Mouse (Mus musculus) neutrophil, adult 5-6 weeks (primary cell): Measurements from ENCODE around the gene Hdgfl2. TPM values are rescaled to one million over a fixed set of nuclear protein-coding genes. Genes with fewer than 3 reads are reported as not detected.
A peak's percentile ranks its signal among the peaks of the same experiment; 100 is the strongest.
"Not testable (repeated sequence)": the region's sequence is repeated elsewhere in the genome, so short reads cannot be mapped to it uniquely, and the experiment has no call there.

Experiments used
- ATAC-seq: fragments of 151-379, 151-347 bp; 2 replicates; pipeline ENCODE4 v1.8.0; 2017; ENCODE audit warnings: mild to moderate bottlenecking, moderate TSS enrichment; ENCODE audit not compliant: insufficient number of reproducible peaks, poor library complexity, low FRiP score, severe bottlenecking; ENCODE audit errors: extremely low read depth
- total RNA-seq: library from RNA; stranded (forward); fragments of 200-1000 nt; gene quantifications from 2 replicates; pipeline ENCODE4 v1.2.3, GENCODE M21; 2017

The Hdgfl2 gene
- total RNA-seq, 1 experiment from 2014 or later = 153 TPM

DNA sequence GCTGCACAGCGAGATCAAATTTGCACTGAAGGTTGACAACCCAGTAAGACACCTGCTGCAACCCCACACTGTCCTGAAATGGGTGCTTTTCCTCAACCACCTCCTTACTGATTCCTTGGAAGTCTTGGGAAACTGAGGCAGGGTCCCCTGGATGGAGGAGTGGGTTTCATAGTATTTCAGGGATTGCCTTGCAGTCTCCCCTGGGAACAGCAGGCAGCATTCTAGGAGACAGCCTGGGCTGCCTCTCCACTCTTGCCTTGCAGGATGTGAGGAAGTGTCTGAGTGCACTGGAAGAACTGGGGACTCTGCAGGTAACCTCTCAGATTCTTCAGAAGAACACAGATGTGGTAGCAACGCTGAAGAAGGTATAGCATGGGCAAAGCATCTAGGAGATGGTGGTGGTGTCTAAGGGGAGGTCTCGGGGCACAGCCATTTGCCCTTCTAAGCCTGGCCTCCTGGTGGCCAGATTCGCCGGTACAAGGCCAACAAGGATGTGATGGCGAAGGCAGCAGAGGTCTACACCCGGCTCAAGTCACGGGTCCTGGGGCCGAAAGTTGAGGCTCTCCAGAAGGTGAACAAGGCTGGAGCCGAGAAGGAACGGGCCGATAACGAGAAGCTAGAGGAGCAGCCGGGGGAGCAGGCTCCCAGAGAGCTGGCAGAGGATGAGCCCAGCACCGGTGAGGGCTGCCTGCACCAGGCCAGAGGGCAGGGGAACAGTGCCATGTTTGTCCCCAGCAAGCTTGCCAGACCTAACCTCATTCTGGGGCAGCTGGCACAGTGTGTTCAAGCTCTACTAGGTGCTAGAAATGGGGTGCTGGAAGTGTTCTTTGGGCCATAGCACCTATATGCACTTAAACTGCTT lies 19.5 kb downstream of the Hdgfl2 start:
- ATAC-seq = no peak

DNA sequence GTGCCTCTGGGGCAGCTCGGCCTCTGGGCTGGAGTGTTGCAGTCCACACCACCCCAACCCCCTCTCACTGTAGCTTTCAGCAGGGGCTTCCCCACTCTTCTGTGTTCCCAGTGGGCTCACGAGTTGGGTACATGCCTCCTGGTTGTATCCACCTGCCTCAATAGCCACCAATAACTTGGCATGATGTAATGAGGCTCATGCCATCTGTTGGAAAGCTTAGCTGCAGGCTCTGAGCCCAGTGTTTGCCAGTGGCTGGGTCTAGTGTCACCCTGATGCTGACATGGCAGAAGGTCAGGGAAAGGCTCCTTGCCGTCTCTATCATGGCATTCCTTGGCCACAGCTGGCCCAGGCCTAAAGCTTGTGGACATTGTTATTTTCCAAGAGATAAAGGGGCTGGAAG lies 21.4 kb downstream of the Hdgfl2 start:
- no peak for ATAC-seq

DNA sequence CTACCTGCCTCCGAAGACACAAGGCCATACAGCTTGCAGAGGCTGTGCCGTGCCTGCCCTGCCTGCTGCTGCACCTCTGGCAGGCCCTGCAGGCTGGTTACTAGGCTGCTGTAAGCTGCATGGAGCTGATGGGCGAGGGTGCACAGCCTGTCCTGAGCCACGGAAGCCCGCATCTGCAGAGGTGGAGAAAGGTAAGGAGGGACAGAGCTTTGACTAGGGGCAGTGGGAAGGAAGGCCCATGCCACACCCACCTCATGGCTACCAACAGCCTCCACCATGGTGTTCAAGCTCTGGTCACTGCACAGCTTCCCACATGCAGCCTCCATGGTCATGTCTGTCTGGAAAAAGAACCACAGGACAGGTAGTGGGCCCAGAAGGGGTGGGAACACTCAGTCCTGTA lies 22.7 kb downstream of the Hdgfl2 start:
- ATAC-seq = no peak

DNA sequence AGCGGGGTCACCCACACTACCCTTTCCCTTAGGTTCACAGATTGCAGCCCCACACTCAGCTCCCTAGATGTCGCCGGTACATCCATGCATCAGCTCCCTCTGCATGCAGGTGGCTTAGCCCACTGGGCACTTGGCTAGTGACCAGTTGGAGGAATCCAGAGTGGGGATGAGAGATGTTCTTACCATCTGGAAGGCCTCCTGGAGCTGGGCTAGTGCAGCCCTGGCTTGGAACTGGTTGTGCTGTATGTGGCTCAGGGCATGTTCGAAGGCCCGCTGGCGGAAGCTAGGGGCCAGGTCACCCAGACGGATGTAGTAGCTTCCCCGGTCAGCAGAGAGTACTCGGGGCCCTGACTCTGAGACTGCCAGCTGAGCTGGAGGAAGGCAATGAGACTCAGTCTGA lies 23.5 kb downstream of the Hdgfl2 start:
- no peak for ATAC-seq

DNA sequence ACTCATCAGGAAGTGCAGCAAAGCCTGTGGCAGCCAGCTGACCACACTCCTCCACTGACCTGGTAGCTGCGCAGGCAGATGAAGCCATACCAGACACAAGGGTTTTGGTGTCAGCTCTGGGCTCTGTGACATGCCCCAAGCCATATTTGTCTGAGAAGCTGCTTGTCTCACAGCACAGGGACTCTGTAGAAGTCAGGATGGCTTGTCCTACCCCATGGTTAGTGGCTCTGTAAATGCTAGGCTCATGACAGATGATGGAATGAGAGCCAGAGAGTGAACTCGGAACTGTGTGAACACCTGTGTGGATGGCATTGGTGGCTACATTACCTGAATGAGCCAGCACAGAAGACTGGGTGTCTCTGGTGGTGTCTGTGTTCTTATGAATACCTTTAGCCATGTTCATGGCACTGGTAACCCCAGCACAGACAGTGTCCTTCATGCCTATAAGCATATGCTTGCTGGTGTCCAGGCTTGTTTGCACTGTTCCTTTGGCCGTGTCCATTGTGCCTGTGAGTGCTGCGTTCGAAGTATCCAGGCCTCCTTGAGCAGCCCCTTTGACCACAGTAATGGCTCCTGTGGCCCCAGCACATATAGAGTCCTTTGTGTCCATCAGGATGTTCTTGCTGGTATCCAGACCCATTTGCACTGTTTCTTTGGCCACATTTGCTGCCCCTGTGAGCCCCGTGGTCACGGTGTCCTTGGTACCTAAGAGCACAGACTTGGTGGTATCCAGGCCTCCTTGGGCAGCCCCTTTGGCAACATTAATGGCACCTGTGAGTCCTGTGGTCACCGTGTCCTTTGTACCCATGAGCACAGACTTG lies 24.2 kb downstream of the Hdgfl2 start:
- ATAC-seq = no peak

DNA sequence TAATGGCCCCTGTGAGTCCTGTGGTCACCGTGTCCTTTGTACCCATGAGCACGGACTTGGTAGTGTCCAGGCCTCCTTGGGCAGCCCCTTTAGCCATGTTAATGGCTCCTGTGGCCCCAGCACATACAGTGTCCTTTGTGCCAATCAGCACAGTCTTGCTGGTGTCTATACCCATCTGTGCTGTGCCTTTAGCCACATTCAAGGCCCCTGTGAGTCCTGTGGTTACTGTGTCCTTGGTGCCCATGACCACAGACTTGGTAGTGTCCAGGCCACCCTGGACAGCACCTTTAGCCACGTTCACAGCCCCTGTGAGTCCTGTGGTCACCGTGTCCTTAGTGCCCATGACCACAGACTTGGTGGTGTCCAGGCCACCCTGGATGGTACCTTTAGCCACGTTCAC lies 25.4 kb downstream of the Hdgfl2 start:
- ATAC-seq = not testable (repeated sequence)

GRCm38 (mm10) chr17:56106436-56106835 lies 27.0 kb downstream of the Hdgfl2 start:
- not testable (repeated sequence) for ATAC-seq

DNA sequence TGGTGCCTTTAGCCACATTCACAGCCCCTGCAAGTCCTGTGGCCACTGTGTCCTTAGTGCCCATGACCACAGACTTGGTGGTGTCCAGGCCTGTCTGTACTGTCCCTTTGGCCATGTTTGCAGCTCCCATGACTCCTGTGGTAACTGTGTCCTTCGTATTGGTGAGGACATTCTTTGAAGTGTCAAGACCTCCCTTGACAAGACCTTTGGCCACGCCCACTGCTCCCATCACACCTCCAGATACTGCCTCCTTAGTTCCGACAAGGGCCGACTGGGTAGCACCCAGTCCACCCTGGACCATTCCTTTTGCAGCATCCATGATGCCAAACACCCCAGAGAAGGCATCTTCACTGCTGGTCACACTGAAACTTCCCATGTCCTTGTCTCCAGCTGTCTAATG lies 27.5 kb downstream of the Hdgfl2 start:
- no peak for ATAC-seq

GRCm38 (mm10) chr17:56107736-56108135 lies 28.3 kb downstream of the Hdgfl2 start:
- no peak for ATAC-seq

GRCm38 (mm10) chr17:56108334-56109044 lies 29.1 kb downstream of the Hdgfl2 start:
- no peak for ATAC-seq

- ATAC-seq = no peak
Observed at GRCm38 (mm10) chr17:56109219-56110051, 30.0 kb downstream of the Hdgfl2 start, which contains the start of gene Plin4. TSS of gene Plin4 (minus strand) at chr17:56109803.

DNA sequence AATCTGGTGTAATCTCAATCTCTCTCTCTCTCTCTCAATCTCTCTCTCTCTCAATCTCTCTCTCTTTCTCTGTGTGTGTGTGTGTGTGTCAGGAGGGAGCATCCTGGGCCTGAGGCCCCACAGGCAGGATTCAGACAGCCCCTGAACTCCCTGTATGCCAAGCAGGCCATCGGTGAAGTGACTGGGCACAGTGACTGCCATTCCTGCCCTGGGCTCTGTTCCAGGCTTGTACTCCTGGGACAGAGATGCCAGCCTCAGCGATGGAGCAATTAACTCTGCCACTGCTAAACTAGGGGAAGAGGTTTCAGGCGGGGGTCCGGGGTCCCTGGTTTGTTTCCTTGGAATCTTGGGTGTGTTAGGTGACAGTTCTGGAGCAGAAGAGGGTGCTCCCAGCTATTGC lies 31.1 kb downstream of the Hdgfl2 start:
- no peak for ATAC-seq

- ATAC-seq = no peak
Observed at GRCm38 (mm10) chr17:56111021-56111420, 31.6 kb downstream of the Hdgfl2 start.

GRCm38 (mm10) chr17:56111864-56112263 lies 32.4 kb downstream of the Hdgfl2 start:
- ATAC-seq = peak; percentile 57; the same call in 1 of the 2 replicates

DNA sequence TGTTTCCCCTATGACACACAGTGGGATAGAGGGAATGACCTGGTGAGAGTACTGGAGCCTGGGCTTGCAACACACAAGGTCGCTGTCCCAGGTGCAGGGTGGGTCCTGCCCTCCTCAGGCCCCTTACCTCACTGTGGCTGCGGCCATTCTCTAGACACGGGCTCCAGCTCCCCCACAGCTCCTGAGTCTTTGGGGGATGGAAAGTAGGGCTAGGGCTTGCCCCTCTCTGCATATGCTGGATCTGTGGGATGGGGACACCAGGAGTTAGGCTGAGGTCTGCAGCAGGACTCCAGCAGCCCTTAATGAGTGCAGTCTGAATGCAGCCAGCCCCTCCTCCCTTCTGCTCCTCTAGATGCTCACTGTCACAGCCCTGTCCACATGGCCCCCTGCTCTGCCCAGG lies 33.3 kb downstream of the Hdgfl2 start:
- ATAC-seq = no peak

DNA sequence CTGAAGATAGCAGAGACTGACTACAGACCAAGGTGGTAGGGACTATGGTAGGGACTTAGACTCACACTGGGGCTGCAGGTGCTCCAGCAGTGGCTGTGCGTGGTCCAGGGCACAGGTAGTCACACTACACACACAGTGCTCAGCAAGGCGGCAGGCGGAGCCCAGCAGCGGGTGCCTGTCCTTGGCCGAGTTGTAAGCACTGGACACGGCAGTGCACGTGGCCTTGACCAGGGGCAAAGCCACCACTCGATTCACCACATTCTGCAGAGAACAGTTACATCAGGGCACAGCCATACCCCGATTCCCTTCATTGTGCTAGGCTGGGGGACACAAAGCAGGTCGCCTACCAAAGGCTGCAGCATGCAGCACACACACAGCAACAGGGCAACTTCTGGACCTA lies 36.8 kb downstream of the Hdgfl2 start:
- no peak for ATAC-seq

DNA sequence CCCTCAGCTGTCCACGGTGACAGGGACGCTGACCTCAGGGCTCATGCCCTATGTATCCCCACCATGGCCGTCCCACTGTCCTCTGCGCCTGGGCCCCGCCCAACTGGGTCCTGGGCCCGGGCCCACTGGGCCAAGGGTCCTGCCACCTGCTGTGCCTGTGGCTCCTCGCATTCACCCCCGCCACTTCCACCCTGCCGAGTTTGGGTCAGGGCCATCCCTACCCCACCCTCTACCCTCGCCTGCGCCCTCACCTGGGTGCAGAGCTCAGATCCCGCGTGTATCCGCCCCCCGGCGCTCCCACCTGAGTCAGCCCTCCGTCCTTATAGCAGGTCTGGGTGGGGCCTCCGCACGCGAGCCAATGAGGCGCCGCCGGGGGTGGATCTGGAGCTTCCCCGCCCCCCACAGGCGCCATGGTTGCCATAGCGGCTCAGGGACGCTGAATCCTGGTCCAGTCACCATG lies 37.8 kb downstream of the Hdgfl2 start, which contains the start of gene Plin5:
Gene Plin5 (minus strand): TSS at position 346 of the 460 bp plus-strand sequence.
- 0 out of 2 replicates have a peak, but pooled peaks have one; percentile 18 for ATAC-seq

DNA sequence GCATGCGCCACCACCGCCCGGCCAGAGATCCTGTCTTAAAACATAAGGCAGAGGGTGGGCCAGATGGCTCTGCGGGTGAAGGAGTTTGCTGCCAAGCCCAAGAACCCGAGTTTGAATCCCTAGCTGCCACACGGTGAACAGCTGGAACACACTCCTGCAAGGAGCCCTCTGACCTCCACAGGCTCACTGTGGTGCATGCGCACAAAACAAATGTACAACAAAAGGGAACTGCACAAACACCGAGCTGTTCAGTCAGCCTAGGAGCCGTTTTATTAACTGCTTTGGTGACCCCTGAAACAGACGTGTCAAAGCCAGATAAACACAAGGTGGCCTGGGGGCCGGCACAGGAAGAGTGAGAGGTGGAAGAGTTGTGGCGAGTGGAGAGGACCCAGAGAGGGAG lies 40.0 kb downstream of the Hdgfl2 start:
- no peak for ATAC-seq
